Mouse (Mus musculus): ENCODE data around the gene Spef2. TPM values are rescaled to one million over a fixed set of nuclear protein-coding genes. Genes with fewer than 3 reads are reported as not detected.
"Not testable (repeated sequence)": the region's sequence is repeated elsewhere in the genome, so short reads cannot be mapped to it uniquely, and the experiment has no call there.

Gene Spef2
- 10 to 100 TPM in 21 of 26 experiments, 1 to 10 TPM in 5; 2.4 to 29.4 (median 15.4) TPM for total RNA-seq (2018; cell fraction: chromatin; rRNA removed)
- total RNA-seq (2018; cell fraction: cytosol; rRNA removed) = 1 to 10 TPM in 24 of 26 experiments, under 1 TPM in 2; 0.84 to 2.9 (median 1.7) TPM
- 10 to 100 TPM in 8 of 26 experiments, 1 to 10 TPM in 18; 1.2 to 17.6 (median 5.9) TPM for total RNA-seq (2018; cell fraction: nucleus; rRNA removed)
- 0.56 to 3.3 TPM (median 1.9 TPM) in 3 replicates for polyA plus RNA-seq (2018)

DNA sequence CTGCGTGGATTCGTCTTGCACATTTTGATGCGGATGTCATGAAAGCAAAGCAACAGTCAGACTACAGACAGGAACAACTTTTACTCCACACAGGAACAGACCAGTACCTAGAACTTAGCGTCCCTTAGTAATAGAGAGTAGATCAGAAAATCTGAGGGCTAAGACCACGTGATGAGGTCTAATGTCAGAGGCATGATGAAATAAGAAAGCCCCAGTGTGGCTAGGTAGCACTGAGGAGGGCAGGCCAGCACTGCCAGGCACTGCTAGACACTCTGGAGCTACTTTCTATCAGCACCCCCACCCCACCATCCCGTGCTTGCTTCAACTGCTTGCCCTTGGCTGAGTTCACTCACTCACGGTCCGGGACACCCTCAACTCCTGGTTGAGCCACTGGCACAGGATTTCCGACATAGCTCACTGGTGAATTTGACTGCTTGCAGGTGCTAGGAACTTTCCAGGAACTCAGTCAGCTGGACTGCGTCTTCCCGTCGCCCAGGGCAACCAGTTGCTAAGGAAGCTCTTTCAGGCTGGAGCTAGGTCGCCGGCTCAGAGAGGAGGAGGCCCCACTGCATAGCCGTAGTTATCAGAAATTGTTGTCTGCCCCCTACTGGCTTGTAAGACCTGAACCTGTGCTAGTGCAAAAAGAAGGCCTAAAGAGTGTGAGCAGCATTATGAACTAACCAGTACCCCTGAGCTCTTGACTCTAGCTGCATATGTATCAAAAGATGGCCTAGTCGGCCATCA is at the start of gene Spef2:
Gene Spef2, minus strand, starts transcription at position 510 of the 744 bp plus-strand sequence.
- H3K79me2 ChIP-seq (ENCODE audit: inconsistent target) = no peaks in the 10 kb centered on the region
- peak within 1 kb of the TSS; percentile 48 for H3K27ac ChIP-seq
- under 1% methylated on average over 13 of the region's 16 CpGs for WGBS (ENCODE audit: missing documents)
- H3K4me3 ChIP-seq (ENCODE audit: inconsistent target) = peak within 1 kb of the TSS; percentile 44
- H3K36me3 ChIP-seq (ENCODE audit: inconsistent target) = no peaks in the 10 kb centered on the region

DNA sequence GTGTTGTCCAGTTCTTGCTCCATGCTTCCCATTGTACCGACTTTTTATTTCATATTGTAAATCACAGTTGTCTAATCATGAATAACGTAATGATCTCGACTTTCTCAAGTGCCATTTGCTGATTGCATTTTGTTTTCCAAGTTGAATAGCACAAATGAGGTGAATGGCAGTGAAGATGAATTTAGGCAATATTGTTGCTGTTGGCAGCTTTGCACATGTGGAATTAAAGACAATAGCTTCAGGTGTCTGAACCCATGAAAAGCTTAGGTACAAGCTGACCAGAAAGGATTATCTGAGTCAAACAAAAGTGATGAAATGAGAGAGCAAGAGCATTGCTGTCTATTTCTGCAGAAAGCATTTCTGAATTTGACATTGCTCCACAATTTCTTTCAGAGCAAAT is 45.5 kb upstream of the Spef2 start:
- Histone ChIP-seq H3K36me3 (ENCODE audit: inconsistent target) (no peaks in the 10 kb centered on the region), H3K79me2 (ENCODE audit: inconsistent target) (no peaks in the 10 kb centered on the region), H3K4me3 (ENCODE audit: inconsistent target) (no peak overlapping the region), H3K27ac (no peak overlapping the region)
- WGBS (ENCODE audit: missing documents) = 93% methylated on average over 3 of the region's 3 CpGs

DNA sequence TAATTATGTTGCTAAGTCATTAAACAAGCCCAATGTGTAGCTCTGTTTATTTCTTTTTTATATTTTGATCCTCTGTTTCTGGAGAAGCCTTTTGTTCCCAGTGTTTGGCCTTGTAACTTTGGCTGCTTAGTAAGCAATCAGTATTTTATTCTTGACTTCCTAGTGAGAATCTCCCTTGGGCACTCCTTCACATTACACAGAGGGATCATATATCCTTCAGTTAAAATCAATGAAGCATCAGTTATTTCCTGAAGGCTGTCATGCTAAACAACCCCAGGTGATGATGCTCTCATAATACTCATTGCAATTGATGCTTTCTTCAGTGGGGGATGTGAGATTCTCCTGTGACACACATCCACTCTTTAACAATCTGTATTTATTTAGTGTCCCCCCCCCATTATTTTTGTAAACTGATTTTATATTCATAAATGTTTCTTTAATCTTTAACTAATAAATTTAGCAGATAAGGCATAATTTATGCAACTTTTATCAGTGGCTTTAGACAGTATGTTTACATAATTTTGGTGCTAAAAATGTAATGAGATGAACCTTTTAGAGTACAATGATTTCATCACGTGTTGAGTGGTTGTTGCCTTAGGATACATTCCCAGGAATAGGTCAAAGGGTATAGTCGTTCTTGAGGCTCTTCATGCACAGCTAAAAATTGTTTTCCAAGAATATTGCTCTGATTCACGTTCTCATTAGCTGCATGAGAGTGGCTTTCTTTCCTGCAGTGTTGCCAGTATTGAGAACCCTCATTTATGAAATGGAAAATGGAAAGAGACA is 39.8 kb upstream of the Spef2 start:
- WGBS (ENCODE audit: missing documents) = 87% methylated on average over 3 of the region's 3 CpGs
- no peak overlapping the region for H3K27ac ChIP-seq
- H3K4me3 ChIP-seq (ENCODE audit: inconsistent target) = no peak overlapping the region
- H3K79me2 ChIP-seq (ENCODE audit: inconsistent target) = no peaks in the 10 kb centered on the region
- H3K36me3 ChIP-seq (ENCODE audit: inconsistent target) = no peaks in the 10 kb centered on the region

DNA sequence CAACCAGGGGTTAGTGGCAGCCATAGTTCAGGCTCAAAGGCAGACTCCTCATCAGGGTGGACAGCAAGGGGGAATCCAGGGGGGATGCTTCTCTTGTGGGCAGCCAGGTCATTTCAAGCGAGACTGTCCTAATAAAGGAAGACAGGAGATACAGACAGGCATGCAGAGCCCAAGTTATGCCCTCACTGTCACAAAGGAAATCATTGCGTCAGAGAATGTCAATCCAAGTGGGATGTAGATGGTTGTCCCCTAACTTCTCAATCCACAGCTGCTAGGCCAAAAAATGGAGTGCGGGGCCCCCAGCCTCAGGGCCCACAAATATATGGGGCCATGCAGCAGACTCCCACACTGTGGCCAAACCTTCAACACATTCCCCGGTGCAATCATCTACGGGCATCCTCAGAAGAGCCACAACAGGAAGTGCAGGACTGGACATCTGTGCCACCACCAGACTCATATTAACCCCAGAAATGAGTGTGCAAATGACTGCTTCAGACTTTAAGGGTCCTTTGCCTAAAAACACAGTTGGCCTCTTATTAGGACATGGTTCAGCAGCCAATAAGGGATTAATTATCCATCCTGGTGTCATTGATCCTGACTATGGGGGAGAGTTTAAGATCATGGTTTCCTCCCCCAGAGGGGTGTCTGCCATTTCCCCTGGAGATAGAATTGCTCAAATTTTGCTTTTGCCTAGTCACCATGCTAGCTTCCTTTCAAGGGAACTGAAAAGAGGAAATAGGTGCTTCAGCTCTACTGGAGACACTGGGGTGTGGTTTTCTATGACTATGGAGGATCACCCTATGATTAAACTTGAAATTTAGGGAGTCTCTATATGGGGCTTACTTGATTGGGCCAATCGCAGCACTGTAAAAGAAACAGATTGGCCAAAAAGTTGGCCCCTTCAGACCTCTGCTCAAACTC is 25.8 kb upstream of the Spef2 start:
- peak overlapping the region; percentile 51 for H3K27ac ChIP-seq
- H3K4me3 ChIP-seq (ENCODE audit: inconsistent target); H3K79me2 ChIP-seq (ENCODE audit: inconsistent target); H3K36me3 ChIP-seq (ENCODE audit: inconsistent target): not testable (repeated sequence)
- WGBS (ENCODE audit: missing documents) = 35% methylated on average over 6 of the region's 6 CpGs

DNA sequence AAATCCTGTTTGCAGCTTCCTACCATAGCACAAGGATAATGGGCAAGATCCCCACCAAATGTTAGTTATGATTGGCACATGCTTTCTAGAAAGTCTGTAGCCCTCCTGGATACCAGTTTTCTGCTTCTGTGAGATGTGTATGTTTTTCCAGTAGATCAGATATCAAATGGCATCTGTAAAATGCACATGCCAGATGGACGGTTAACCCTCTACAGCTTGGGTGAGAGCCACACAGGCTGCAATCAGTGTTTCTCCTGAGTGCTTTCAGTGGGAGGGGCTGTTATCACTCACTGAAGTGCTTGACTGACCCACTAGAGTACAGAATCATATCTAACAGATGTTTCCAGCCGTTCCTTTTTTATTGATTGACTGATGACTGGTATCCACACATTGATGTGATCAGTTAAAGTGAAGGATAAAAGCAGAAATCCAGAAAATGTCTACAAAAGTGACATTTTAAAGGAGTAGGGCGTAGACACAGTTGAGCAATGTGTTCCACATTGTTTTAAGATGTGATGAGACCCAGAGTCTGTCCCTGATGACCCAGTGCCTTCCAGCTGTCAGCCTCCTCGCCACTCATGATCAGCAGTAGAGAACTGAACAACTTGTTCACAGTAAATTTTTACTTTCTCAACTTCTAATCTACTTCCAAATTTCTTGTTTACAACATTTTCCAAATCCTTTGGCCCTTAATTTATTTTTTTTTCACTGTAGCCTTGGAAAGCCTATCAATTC is 19.7 kb upstream of the Spef2 start:
- no peak overlapping the region for H3K4me3 ChIP-seq (ENCODE audit: inconsistent target)
- WGBS (ENCODE audit: missing documents) = 95% methylated on average over 4 of the region's 4 CpGs
- no peak overlapping the region for H3K27ac ChIP-seq
- H3K79me2 ChIP-seq (ENCODE audit: inconsistent target) = no peaks in the 10 kb centered on the region
- H3K36me3 ChIP-seq (ENCODE audit: inconsistent target) = no peaks in the 10 kb centered on the region

DNA sequence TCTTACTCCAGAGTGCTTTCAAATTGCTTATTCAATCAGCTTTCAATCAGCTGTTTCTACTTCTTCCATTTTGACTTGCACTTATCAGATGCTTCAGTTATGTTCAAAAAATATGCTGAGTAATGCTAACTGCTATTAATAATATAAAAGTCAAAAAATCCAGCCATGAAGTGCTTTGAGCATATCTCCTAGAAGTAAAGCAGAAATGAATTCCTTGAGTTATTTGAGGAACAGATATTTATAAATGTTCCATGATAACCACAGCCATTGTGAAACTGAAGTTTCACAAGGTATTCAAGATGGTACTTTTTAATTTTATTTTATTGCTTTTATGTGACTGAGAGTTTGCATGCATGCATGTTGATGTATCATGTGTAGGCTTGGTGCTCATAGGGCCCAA is 18.4 kb upstream of the Spef2 start:
- Histone ChIP-seq H3K79me2 (ENCODE audit: inconsistent target) (no peaks in the 10 kb centered on the region), H3K4me3 (ENCODE audit: inconsistent target) (no peak overlapping the region), H3K27ac (no peak overlapping the region), H3K36me3 (ENCODE audit: inconsistent target) (no peaks in the 10 kb centered on the region)

DNA sequence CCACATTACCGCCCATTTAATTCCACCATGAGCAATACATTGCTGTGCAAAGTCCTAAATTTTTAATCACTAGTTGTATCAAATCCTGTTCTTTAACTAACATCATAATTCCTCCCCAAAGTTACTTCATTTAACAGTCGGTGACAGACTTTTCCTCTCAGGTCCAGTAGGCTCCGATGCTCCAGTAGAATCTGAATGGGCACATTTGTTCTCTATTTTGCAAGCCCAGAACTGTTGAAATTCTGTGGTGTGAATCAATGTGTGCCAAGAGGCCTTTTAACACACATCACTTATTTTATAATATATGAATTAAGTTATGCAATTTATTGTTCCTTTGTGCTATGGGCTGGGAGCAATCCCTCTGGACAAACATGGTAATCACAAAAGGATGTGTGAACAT is 2.3 kb upstream of the Spef2 start:
- H3K36me3 ChIP-seq (ENCODE audit: inconsistent target) = no peaks in the 10 kb centered on the region
- no peak overlapping the region for H3K27ac ChIP-seq
- H3K79me2 ChIP-seq (ENCODE audit: inconsistent target) = no peaks in the 10 kb centered on the region
- 61% methylated on average over 3 of the region's 3 CpGs for WGBS (ENCODE audit: missing documents)
- no peak overlapping the region for H3K4me3 ChIP-seq (ENCODE audit: inconsistent target)

DNA sequence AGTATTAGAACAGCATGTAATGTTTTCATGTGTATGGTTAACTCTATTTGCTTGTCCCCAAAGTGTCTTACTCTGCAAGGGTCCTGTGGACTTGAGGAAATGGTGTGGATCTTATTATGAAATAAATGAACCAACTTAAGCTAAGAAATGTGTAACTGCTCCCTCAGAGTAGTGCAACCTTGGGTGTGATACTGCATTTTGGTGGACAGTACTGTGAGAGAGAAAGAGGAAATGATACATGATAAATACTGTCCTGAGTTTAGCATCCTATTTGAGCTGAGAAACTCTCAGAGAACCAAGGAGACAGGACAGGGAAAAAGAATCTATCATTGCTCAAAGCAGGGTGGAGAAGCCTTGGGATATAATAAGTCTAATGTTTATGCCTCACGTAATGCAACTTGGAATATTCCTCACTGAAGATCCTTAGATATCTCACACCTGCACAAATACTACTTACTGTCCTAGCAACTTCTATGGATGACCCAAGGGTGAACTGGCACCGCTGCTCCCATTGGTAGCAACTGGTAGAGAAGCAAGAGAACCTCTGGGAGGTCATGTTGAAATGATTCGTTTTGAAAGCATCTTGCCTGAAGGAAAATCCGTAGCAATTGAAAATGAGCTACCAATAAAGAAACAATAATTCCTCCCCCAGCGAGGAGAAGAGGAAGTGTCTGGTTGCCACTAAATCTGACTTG is 1.1 kb downstream of the Spef2 start:
- H3K36me3 ChIP-seq (ENCODE audit: inconsistent target) = no peaks in the 10 kb centered on the region
- H3K4me3 ChIP-seq (ENCODE audit: inconsistent target) = peak overlapping the region; percentile 44; the same call in 1 of the 2 replicates
- WGBS (ENCODE audit: missing documents) = 32% methylated on average over 5 of the region's 5 CpGs
- no peaks in the 10 kb centered on the region for H3K79me2 ChIP-seq (ENCODE audit: inconsistent target)
- H3K27ac ChIP-seq = peak overlapping the region; percentile 48; the same call in 1 of the 2 replicates

DNA sequence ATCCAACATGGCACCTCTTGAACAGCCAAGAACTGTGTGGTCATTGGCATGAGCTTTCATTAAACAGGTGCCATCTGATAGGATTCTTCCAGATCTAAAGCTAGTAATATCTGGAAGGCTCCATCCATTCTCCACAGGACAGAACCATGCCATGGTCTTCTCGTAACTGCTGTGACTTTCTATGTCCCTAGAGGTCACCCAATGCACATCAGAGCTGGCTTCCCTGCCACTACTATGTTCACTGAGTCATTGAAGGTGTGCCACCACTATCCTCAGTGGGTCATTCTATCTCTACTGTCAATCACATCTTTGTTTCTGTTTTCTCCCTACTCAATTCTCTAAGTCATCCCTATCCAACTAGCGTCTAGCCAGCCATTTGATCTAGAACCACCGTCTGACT is 6.5 kb downstream of the Spef2 start:
- WGBS (ENCODE audit: missing documents) = 96% methylated on average over 3 of the region's 3 CpGs
- H3K36me3 ChIP-seq (ENCODE audit: inconsistent target) = no peaks in the 10 kb centered on the region
- H3K79me2 ChIP-seq (ENCODE audit: inconsistent target) = no peaks in the 10 kb centered on the region
- H3K4me3 ChIP-seq (ENCODE audit: inconsistent target) = no peak overlapping the region
- no peak overlapping the region for H3K27ac ChIP-seq

DNA sequence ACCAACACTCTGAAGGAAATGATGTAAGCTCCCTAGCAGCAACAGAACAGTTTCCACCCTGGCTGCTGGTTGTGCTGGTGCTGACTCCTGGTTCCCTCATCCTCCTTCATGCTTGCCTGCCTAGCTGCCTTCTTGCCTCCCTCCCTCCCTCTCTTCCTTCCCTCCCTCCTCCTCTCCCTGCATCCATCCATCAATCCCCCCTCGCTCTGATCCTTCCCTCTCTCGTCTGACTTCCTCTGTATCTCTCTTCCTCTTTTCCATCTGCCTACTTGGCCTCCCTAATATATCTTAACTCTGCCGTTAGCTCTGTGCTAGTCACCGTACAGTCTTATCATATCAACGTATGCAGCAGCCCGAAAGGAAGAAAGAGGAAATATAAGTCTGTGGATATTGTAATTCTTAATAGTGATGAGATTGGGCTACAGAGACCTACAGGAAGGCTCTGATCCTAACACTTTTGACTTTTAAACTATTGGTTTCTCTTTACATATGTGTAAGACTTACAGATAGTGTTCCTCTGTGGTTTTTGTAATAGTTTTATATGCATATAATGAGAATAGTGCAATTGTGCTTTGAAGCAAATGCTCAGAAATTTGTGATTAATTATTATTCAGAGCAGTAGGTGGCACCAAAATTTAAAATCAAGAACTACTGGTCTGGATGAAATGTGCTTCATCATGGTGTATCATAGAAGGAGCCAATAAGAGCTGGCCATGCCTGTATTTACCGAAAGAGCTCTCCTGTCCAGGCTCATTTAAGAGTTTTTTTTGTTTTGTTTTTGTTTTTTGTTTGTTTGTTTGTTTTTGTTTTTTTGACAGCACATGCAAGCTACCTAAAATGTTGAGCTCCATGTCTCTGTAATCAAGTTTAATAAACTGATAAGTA is 33.9 kb downstream of the Spef2 start:
- H3K36me3 ChIP-seq (ENCODE audit: inconsistent target) = no peaks in the 10 kb centered on the region
- no peak overlapping the region for H3K4me3 ChIP-seq (ENCODE audit: inconsistent target)
- WGBS (ENCODE audit: missing documents) = 5% methylated on average over 7 of the region's 7 CpGs
- H3K27ac ChIP-seq = peak overlapping the region; percentile 54
- no peaks in the 10 kb centered on the region for H3K79me2 ChIP-seq (ENCODE audit: inconsistent target)

DNA sequence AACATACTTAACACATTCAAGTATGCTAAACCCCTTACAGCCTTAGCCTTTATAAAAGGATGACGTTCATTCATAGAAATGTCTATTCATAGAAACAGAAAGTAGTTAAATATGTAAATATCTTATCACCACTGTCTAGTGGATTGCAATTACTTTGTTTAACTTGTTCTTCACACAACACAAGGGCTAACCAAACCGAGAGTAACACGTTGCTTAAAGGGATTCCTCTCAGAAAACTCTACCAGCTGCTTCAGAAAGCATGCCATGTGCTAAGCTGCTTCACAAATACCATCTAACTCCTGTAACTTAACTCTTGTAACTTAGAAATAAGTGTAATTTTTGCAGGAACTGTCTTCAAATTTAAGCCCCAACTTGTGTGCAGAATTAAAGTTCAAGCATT is 35.0 kb downstream of the Spef2 start:
- peak overlapping the region; percentile 54 for H3K27ac ChIP-seq
- no peak overlapping the region for H3K4me3 ChIP-seq (ENCODE audit: inconsistent target)
- H3K36me3 ChIP-seq (ENCODE audit: inconsistent target) = no peaks in the 10 kb centered on the region
- 78% methylated on average over 3 of the region's 3 CpGs for WGBS (ENCODE audit: missing documents)
- H3K79me2 ChIP-seq (ENCODE audit: inconsistent target) = no peaks in the 10 kb centered on the region

DNA sequence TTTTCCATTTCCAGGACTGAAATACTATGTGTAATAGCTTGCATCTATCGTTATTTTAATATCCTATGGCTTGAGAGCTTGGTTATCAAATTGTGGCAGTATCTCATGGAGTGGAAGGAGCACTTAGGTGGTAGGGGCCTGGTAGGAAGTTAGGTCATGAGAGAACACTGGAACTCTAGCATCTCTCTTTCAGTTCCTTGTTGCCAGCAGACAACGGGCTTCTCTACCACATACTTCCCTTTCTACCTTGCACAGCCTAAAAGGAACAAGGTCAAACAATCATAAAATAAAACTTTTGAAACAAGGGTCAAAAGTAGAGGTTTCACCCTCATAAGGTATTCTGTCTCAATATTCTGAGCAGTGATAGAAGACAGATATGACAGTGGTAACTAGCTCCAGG is 38.3 kb downstream of the Spef2 start:
- Histone ChIP-seq H3K79me2 (ENCODE audit: inconsistent target) (no peaks in the 10 kb centered on the region), H3K36me3 (ENCODE audit: inconsistent target) (no peaks in the 10 kb centered on the region), H3K27ac (no peak overlapping the region), H3K4me3 (ENCODE audit: inconsistent target) (no peak overlapping the region)
- WGBS (ENCODE audit: missing documents) = 17% methylated on average over 2 of the region's 2 CpGs

Data from macrophage (primary cell).